Mouse (Mus musculus) heart, embryonic 11.5 days (tissue): ENCODE measurements around the gene Pspn. TPM values are rescaled to one million over a fixed set of nuclear protein-coding genes. Genes with fewer than 3 reads are reported as not detected.

Source experiments
- ATAC-seq: fragments of 200-750 bp; cut with Nextera tagmentation; replicated peaks from 2 replicates; pipeline ENCODE4 v1.8.0; 2017; ENCODE audit warnings: moderate library complexity; ENCODE audit not compliant: insufficient number of reproducible peaks, low FRiP score, low TSS enrichment
- H3K27ac ChIP-seq: fragments of 300-500 bp; sonication (generic); 2 replicates; pipeline ENCODE4 v1.5.1; 2014; ENCODE audit warnings: mild to moderate bottlenecking, low read depth, low read length
- H3K27me3 ChIP-seq: fragments of 300-500 bp; sonication (generic); 2 replicates; pipeline ENCODE4 v1.6.1; 2014; ENCODE audit warnings: mild to moderate bottlenecking, low read length, mixed read lengths; ENCODE audit not compliant: control insufficient read depth, insufficient read depth
- H3K36me3 ChIP-seq: fragments of 300-500 bp; sonication (generic); 2 replicates; pipeline ENCODE4 v1.6.1; 2014; ENCODE audit warnings: mild to moderate bottlenecking, low read length, moderate library complexity, mixed read lengths; ENCODE audit not compliant: control insufficient read depth, insufficient read depth
- H3K4me1 ChIP-seq: fragments of 300-500 bp; sonication (generic); 2 replicates; pipeline ENCODE4 v1.6.1; 2014; ENCODE audit warnings: low read length; ENCODE audit not compliant: control insufficient read depth, insufficient read depth
- H3K4me2 ChIP-seq: fragments of 300-500 bp; sonication (generic); 2 replicates; pipeline ENCODE4 v1.6.1; 2014; ENCODE audit warnings: mild to moderate bottlenecking, moderate library complexity
- H3K4me3 ChIP-seq: fragments of 300-500 bp; sonication (generic); 2 replicates; pipeline ENCODE4 v1.5.1; 2014; ENCODE audit warnings: low read depth, low read length
- H3K9ac ChIP-seq: fragments of 300-500 bp; sonication (generic); 2 replicates; pipeline ENCODE4 v1.6.1; 2014; ENCODE audit warnings: mild to moderate bottlenecking, low read depth, low read length, moderate library complexity
- H3K9me3 ChIP-seq: fragments of 300-500 bp; sonication (generic); replicated peaks from 2 replicates; pipeline ENCODE4 v1.6.1; 2016; ENCODE audit warnings: low read length; ENCODE audit not compliant: control insufficient read depth
- WGBS: fragments of 180-500 bp; shearing (Covaris S2); extraction: QIAGEN DNeasy Blood & Tissue Kit; methylation state at CpG from one replicate; pipeline ENCODE4 v1.1.7; 2014; ENCODE audit not compliant: insufficient replicate concordance; 5-methylcytosine and 5-hydroxymethylcytosine counted together
- polyA plus RNA-seq: library from polyadenylated mRNA; unstranded; fragments of >200 nt; fragmentation: Nextera tagmentation; extraction: Ambion mirVana; gene quantifications from 2 replicates; pipeline ENCODE4 v1.2.1, GENCODE M21; 2014

Gene Pspn
- polyA plus RNA-seq, 1 experiment from 2014 or later, result 0.50 TPM

DNA sequence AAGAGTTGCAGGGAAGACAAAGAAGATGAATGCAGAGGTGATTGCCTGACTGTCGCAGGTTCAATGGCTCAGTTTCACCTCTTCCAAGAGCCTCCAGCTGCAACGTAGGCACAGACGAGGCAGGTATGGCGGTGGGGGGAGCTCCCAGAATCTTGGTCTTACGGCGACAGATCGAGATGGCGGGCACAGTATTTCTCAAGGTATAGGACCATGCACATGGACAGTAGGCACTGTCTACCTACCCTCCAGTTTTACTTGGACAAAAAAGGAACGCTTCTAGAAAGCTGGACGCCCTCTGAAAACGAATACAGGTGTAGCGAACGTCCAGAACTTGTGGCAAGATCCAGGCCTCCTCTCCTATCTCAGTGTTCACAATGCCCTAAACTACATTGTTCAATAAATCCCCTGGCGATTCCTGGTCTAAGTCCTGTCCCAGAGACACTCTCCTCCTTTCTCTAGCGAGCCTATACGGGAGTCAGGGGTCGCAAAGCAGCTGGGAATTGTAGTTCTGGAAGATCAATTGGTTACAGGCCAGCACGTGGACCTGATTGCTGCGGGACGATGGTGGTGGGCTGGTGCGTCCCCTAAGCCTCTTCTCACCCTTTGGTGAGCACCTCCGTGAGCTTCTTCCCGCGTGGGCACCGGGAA is 10.2 kb downstream of the Pspn start:
- Histone ChIP-seq H3K4me1 (peaks cover 4% of the 10 kb centered on the region), H3K4me2 (peak overlapping the region; percentile 91), H3K4me3 (peak overlapping the region; percentile 85), H3K27me3 (no peaks in the 10 kb centered on the region), H3K9me3 (no peaks in the 10 kb centered on the region), H3K36me3 (peaks cover 18% of the 10 kb centered on the region), H3K9ac (peak overlapping the region; percentile 94), H3K27ac (peak overlapping the region; percentile 46; the same call in 1 of the 2 replicates)
- peak; percentile 85 for ATAC-seq
- 5% methylated on average over 25 of the region's 25 CpGs for WGBS

- peaks cover 15% of the 10 kb centered on the region for H3K36me3 ChIP-seq
- peak overlapping the region; percentile 85; the same call in 1 of the 2 replicates for H3K4me3 ChIP-seq
- ATAC-seq, result no peak
- no peaks in the 10 kb centered on the region for H3K27me3 ChIP-seq
- H3K4me1 ChIP-seq, result peaks cover 4% of the 10 kb centered on the region
- H3K9ac ChIP-seq, result peak overlapping the region; percentile 94; the same call in 1 of the 2 replicates
- no peaks in the 10 kb centered on the region for H3K9me3 ChIP-seq
- H3K4me2 ChIP-seq, result peak overlapping the region; percentile 91
- no peak overlapping the region for H3K27ac ChIP-seq
- whole genome bisulfite sequencing, result 68% methylated on average over 7 of the region's 7 CpGs
Measured at GRCm38 (mm10) chr17:56988921-56989430, 10.8 kb downstream of the Pspn start.

- Histone ChIP-seq H3K36me3 (peaks cover 10% of the 10 kb centered on the region), H3K4me3 (no peak overlapping the region), H3K4me1 (peaks cover 4% of the 10 kb centered on the region), H3K27me3 (no peaks in the 10 kb centered on the region), H3K4me2 (no peak overlapping the region), H3K9ac (no peak overlapping the region), H3K9me3 (no peaks in the 10 kb centered on the region), H3K27ac (no peak overlapping the region)
- ATAC-seq, result no peak
- 85% methylated on average over 7 of the region's 7 CpGs for WGBS
Measured at GRCm38 (mm10) chr17:56988441-56988840, 11.4 kb downstream of the Pspn start.

- 78% methylated on average over 3 of the region's 3 CpGs for WGBS
- no peak for ATAC-seq
- Histone ChIP-seq H3K9ac (no peak overlapping the region), H3K4me3 (no peak overlapping the region), H3K36me3 (no peaks in the 10 kb centered on the region), H3K9me3 (no peaks in the 10 kb centered on the region), H3K27ac (no peak overlapping the region), H3K4me2 (no peak overlapping the region), H3K27me3 (no peaks in the 10 kb centered on the region), H3K4me1 (peaks cover 4% of the 10 kb centered on the region)
Measured at GRCm38 (mm10) chr17:56986105-56986805, 13.6 kb downstream of the Pspn start.

DNA sequence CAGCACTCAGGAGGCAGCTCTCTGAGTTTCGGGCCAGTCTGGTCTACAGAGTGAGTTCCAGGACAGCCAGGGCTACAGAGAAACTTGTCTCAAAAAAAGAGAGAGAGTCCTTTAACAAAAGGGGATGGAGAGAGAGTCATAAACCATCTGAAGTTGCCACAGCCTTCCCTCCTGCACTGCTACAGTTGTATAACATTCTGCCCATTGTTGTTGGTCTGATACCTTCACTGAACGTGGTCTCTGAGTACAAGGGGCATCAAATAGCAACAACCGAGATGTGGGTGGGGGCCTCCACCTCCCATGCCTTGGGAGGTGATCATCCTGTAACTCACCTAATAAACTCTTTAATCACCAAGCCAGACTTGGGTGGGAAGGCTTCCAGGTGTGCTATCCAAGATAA is 14.2 kb downstream of the Pspn start:
- no peak for ATAC-seq
- WGBS, result 65% methylated on average over 3 of the region's 3 CpGs
- Histone ChIP-seq H3K4me3 (no peak overlapping the region), H3K9ac (no peak overlapping the region), H3K27me3 (no peaks in the 10 kb centered on the region), H3K9me3 (no peaks in the 10 kb centered on the region), H3K4me1 (no peaks in the 10 kb centered on the region), H3K36me3 (no peaks in the 10 kb centered on the region), H3K4me2 (no peak overlapping the region), H3K27ac (no peak overlapping the region)

DNA sequence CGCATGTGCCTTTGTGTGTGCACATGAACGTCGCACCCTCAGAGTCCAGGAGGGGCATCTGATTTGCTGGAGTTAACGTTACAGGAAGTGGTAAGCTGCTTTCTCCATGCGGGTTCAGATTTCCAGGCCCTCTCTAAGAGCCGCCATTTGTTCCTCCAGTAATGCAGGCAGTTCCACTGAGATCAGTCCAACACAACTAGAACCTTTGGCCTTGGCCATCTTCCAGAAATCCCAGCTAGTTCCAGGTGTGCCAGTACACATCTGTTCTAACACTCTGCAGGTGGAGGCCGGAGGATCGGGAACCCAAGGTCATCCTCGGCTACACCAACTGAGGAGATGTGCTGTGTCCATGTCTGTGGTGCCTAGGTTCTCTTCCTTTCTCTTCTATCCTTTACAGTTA is 14.9 kb downstream of the Pspn start:
- no peak overlapping the region for H3K27ac ChIP-seq
- no peak for ATAC-seq
- no peak overlapping the region for H3K4me3 ChIP-seq
- no peaks in the 10 kb centered on the region for H3K36me3 ChIP-seq
- no peak overlapping the region for H3K9ac ChIP-seq
- 69% methylated on average over 9 of the region's 9 CpGs for WGBS
- no peaks in the 10 kb centered on the region for H3K9me3 ChIP-seq
- no peak overlapping the region for H3K4me2 ChIP-seq
- H3K4me1 ChIP-seq, result no peaks in the 10 kb centered on the region
- no peaks in the 10 kb centered on the region for H3K27me3 ChIP-seq

GRCm38 (mm10) chr17:56982013-56982412 is 17.8 kb downstream of the Pspn start, which contains the start of gene Acer1:
Gene Acer1 (minus strand): TSS chr17:56982126.
- ATAC-seq, result no peak
- Histone ChIP-seq H3K9ac (no peak within 1 kb of the TSS), H3K27me3 (no peaks in the 10 kb centered on the region), H3K4me2 (no peak within 1 kb of the TSS), H3K36me3 (no peaks in the 10 kb centered on the region), H3K4me3 (no peak within 1 kb of the TSS), H3K4me1 (no peaks in the 10 kb centered on the region), H3K27ac (no peak within 1 kb of the TSS), H3K9me3 (no peaks in the 10 kb centered on the region)
- WGBS, result 56% methylated on average over 5 of the region's 5 CpGs

DNA sequence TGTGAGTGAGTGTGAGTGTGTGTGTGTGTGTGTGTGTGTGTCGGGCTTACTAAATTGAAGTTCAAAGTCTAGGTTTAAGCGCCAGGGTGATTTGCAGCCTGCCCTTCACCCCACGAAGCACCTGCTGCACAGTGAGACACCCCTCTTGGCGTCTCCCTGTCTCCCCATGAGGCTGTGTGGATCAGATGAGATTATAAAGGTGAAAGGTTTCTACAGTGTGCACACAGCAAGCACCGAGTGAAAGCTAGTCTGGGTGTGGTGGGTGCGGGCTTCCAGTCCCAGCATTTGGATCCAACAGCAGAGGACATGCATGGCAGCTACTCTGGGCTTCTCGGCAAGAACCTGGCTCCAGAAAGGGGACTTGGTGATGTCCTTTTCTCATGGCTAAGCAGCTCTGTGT is 18.8 kb downstream of the Pspn start:
- Histone ChIP-seq H3K36me3 (no peaks in the 10 kb centered on the region), H3K9me3 (no peaks in the 10 kb centered on the region), H3K27me3 (no peaks in the 10 kb centered on the region), H3K4me2 (no peak overlapping the region), H3K27ac (no peak overlapping the region), H3K4me3 (no peak overlapping the region), H3K9ac (no peak overlapping the region), H3K4me1 (no peaks in the 10 kb centered on the region)
- 73% methylated on average over 7 of the region's 7 CpGs for WGBS
- ATAC-seq, result no peak
